Mouse (Mus musculus): ENCODE results near the gene Slc52a3. TPM values are rescaled to one million over a fixed set of nuclear protein-coding genes. Genes with fewer than 3 reads are reported as not detected.

Slc52a3 gene
- total and polyA plus RNA-seq, 3 experiments: 14.8 to 17.0 TPM; not detected in 1

- H3K27me3 ChIP-seq (ENCODE audit: control insufficient read depth in 1 of 2, insufficient read depth in 2 of 2, low read length in 2 of 2): peaks cover 5% of the 10 kb centered on the region in 2 experiments
Observed at GRCm38 (mm10) chr2:151991446-151991845, 4.9 kb upstream of the Slc52a3 start.

GRCm38 (mm10) chr2:151994350-151995122, 1.8 kb upstream of the Slc52a3 start:
- Histone ChIP-seq H3K36me3 (ENCODE audit: control insufficient read depth in 1 of 2, insufficient read depth in 2 of 2, low read length in 2 of 2) (peaks cover 0 to 13% of the 10 kb centered on the region in 2 experiments; a peak in 2 of 4 replicates), H3K27ac (ENCODE audit: control insufficient read depth, low read depth, low read length) (no peak overlapping the region), H3K4me3 (ENCODE audit: control insufficient read depth in 1 of 2, insufficient read depth in 1 of 2, low read depth in 2 of 2, low read length in 2 of 2) (peak overlapping the region; percentile 19 to 41), H3K9ac (ENCODE audit: control insufficient read depth, low read depth, low read length, poor library complexity, severe bottlenecking) (peak overlapping the region; percentile 46), H3K27me3 (ENCODE audit: control insufficient read depth in 1 of 2, insufficient read depth in 2 of 2, low read length in 2 of 2) (peaks cover 0 to 1% of the 10 kb centered on the region in 2 experiments; a peak in 2 of 4 replicates), H3K9me3 (replicated peaks; ENCODE audit: insufficient read depth, low read length) (no peaks in the 10 kb centered on the region), H3K4me1 (ENCODE audit: control insufficient read depth in 1 of 2, insufficient read depth in 2 of 2, low read length in 2 of 2) (peaks cover 17 to 25% of the 10 kb centered on the region in 2 experiments), H3K79me2 (ENCODE audit: control insufficient read depth, insufficient read depth, low read length, poor library complexity) (no peaks in the 10 kb centered on the region)
- peak; percentile 88 for DNase-seq (ENCODE audit: low read depth, low spot score)
- TF ChIP-seq TCF12 (IDR thresholded peaks at IDR 0.05; ENCODE audit: low read depth, low read length) (no peak), CHD1 (IDR thresholded peaks at IDR 0.05; ENCODE audit: low read depth, low read length) (no peak), E2F4 (IDR thresholded peaks at IDR 0.05; ENCODE audit: borderline replicate concordance, low read depth, low read length) (no peak), TAL1 (IDR thresholded peaks at IDR 0.05; ENCODE audit: low read length) (no peak), HCFC1 (IDR thresholded peaks at IDR 0.05; ENCODE audit: low read depth, low read length) (0 out of 2 replicates have a peak, but pooled peaks have one; percentile 29), UBTF (IDR thresholded peaks at IDR 0.05; ENCODE audit: borderline replicate concordance, insufficient read depth, low read depth, low read length) (no peak), CTCF (IDR thresholded peaks at IDR 0.05 in 2 of 3, conservative IDR thresholded peaks at IDR 0.05 in 1 of 3; ENCODE audit: control insufficient read depth in 1 of 3, insufficient read depth in 1 of 3, low read depth in 2 of 3, low read length in 3 of 3, poor library complexity in 1 of 3, severe bottlenecking in 1 of 3) (peak; percentile 87 to 93 (median 87)), RAD21 (IDR thresholded peaks at IDR 0.05; ENCODE audit: low read depth, low read length) (peak; percentile 76), POLR2AphosphoS5 (IDR thresholded peaks at IDR 0.05; ENCODE audit: borderline replicate concordance, low read depth, low read length) (no peak), KAT2A (conservative IDR thresholded peaks at IDR 0.05; ENCODE audit: low read depth, low read length) (no peak), POLR2A (IDR thresholded peaks at IDR 0.05; ENCODE audit: control insufficient read depth in 1 of 2, insufficient read depth in 1 of 2, low read depth in 1 of 2, low read length in 2 of 2, poor library complexity in 1 of 2) (no peak), SMC3 (IDR thresholded peaks at IDR 0.05; ENCODE audit: low read depth, low read length) (peak; percentile 89), ZC3H11A (IDR thresholded peaks at IDR 0.05; ENCODE audit: low read depth, low read length) (peak; percentile 62), USF1 (IDR thresholded peaks at IDR 0.05; ENCODE audit: low read depth, low read length) (peak; percentile 63), SIN3A (IDR thresholded peaks at IDR 0.05; ENCODE audit: low read length) (peak; percentile 35; the same call in 1 of the 2 replicates), POLR2AphosphoS2 (IDR thresholded peaks at IDR 0.05; ENCODE audit: low read length) (no peak), MXI1 (IDR thresholded peaks at IDR 0.05; ENCODE audit: low read depth, low read length) (0 out of 2 replicates have a peak, but pooled peaks have one; percentile 32), ELF1 (IDR thresholded peaks at IDR 0.05; ENCODE audit: low read depth, low read length) (0 out of 2 replicates have a peak, but pooled peaks have one; percentile 14), MYC (IDR thresholded peaks at IDR 0.05; ENCODE audit: low read depth, low read length) (no peak), RCOR1 (IDR thresholded peaks at IDR 0.05; ENCODE audit: low read depth, low read length) (no peak), NRF1 (IDR thresholded peaks at IDR 0.05; ENCODE audit: insufficient read depth, low read depth, low read length, poor library complexity, severe bottlenecking) (no peak), MEF2A (IDR thresholded peaks at IDR 0.05; ENCODE audit: extremely low read depth, insufficient replicate concordance, low read depth, low read length, poor library complexity, severe bottlenecking) (no peak), CHD2 (IDR thresholded peaks at IDR 0.05; ENCODE audit: low read length) (no peak), ETS1 (IDR thresholded peaks at IDR 0.05; ENCODE audit: low read depth, low read length) (no peak)

More at GRCm38 (mm10) chr2:151991446-151991845, 4.9 kb upstream of the Slc52a3 start:
- Histone ChIP-seq H3K27ac (ENCODE audit: control insufficient read depth, low read depth, low read length) (no peak overlapping the region), H3K9ac (ENCODE audit: control insufficient read depth, low read depth, low read length, poor library complexity, severe bottlenecking) (no peak overlapping the region), H3K4me1 (ENCODE audit: control insufficient read depth in 1 of 2, insufficient read depth in 2 of 2, low read length in 2 of 2) (peaks cover 2 to 3% of the 10 kb centered on the region in 2 experiments; a peak in 3 of 4 replicates), H3K9me3 (replicated peaks; ENCODE audit: insufficient read depth, low read length) (no peaks in the 10 kb centered on the region), H3K36me3 (ENCODE audit: control insufficient read depth in 1 of 2, insufficient read depth in 2 of 2, low read length in 2 of 2) (no peaks in the 10 kb centered on the region), H3K79me2 (ENCODE audit: control insufficient read depth, insufficient read depth, low read length, poor library complexity) (no peaks in the 10 kb centered on the region), H3K4me3 (ENCODE audit: control insufficient read depth in 1 of 2, insufficient read depth in 1 of 2, low read depth in 2 of 2, low read length in 2 of 2) (no peak overlapping the region)
- DNase-seq (ENCODE audit: low read depth, low spot score): no peak
- TF ChIP-seq ZC3H11A (IDR thresholded peaks at IDR 0.05; ENCODE audit: low read depth, low read length) (no peak), USF1 (IDR thresholded peaks at IDR 0.05; ENCODE audit: low read depth, low read length) (no peak), ZMIZ1 (IDR thresholded peaks at IDR 0.05; ENCODE audit: low read depth, low read length) (no peak), ELF1 (IDR thresholded peaks at IDR 0.05; ENCODE audit: low read depth, low read length) (no peak), GATA1 (IDR thresholded peaks at IDR 0.05; ENCODE audit: low read depth, low read length) (no peak), BHLHE40 (IDR thresholded peaks at IDR 0.05; ENCODE audit: borderline replicate concordance, low read depth, low read length) (no peak), SMC3 (IDR thresholded peaks at IDR 0.05; ENCODE audit: low read depth, low read length) (no peak), MAX (IDR thresholded peaks at IDR 0.05; ENCODE audit: low read length) (no peak), KAT2A (conservative IDR thresholded peaks at IDR 0.05; ENCODE audit: low read depth, low read length) (no peak), ETS1 (IDR thresholded peaks at IDR 0.05; ENCODE audit: low read depth, low read length) (no peak), RCOR1 (IDR thresholded peaks at IDR 0.05; ENCODE audit: low read depth, low read length) (no peak)
